Mouse (Mus musculus) R1 (cell line): ENCODE data around the gene Tas2r122.
"Not testable (repeated sequence)": the region's sequence is repeated elsewhere in the genome, so short reads cannot be mapped to it uniquely, and the experiment has no call there.

ENCODE experiments used
- DNase-seq: peaks from one replicate; pipeline ENCODE4 v3.0.0-alpha.2; 2018; ENCODE audit warnings: low read depth, low spot score

The Tas2r122 gene

GRCm38 (mm10) chr6:132711828-132712227, at the start of gene Tas2r122:
Gene Tas2r122, minus strand, starts transcription at chr6:132711928.
- no peak for DNase-seq

- no peak for DNase-seq
Observed at GRCm38 (mm10) chr6:132754430-132754829, 42.7 kb upstream of the Tas2r122 start, which contains the start of gene Tas2r124. Gene Tas2r124, plus strand, starts transcription at chr6:132754730.

GRCm38 (mm10) chr6:132750206-132750605, 38.5 kb upstream of the Tas2r122 start:
- no peak for DNase-seq

DNA sequence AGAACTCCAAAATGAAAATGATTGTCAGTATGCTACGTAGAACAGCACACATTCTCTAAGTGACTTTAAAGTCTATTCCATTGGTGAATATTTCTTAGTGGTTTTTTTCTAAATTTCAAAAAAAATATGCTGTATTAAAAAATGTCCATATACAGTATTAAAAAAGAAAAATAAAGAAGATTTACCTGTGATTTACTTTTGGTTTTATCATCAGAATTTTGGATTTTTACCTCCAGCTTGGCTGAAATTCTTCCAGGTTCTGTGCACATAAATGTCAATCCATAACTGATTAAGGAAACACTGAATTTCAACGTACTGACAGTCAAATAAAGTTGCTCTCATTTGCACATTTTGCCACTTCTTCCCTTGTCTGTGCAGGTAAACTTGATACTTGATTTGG, 26.2 kb upstream of the Tas2r122 start, which contains the start of gene Tas2r115:
Tas2r115 (minus strand) TSS at position 101 of the 400 bp plus-strand sequence.
- no peak for DNase-seq

GRCm38 (mm10) chr6:132700907-132701306, 10.8 kb downstream of the Tas2r122 start, which contains the start of gene Tas2r121:
Gene Tas2r121, minus strand, starts transcription at chr6:132701007.
- no peak for DNase-seq

DNA sequence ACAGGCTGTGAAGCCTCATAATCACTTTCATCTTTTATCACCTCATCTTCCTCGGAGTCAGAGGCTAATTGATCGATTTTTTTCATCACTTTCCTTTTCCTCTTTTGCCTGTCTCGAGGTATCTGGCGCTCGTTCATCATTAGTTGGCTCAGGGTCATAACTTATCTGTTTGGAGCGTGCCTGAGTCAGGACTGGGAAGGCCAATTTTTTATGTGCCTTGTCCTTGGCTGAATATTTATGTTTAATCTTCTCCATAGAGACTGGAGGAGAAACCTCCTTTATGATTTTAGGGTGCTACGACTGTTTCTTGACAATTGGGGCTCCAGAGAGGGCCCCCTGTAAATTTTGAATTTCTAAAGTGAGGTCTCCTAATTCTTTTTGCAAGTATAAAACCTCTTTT, 20.1 kb downstream of the Tas2r122 start:
- not testable (repeated sequence) for DNase-seq
